Mouse (Mus musculus) bone marrow macrophage, adult 2 months (primary cell): ENCODE measurements around the gene Tmem231.

Experiments used
- CTCF ChIP-seq: IDR thresholded peaks from 2 replicates; pipeline ENCODE4 v1.5.1; 2012; ENCODE audit warnings: low read depth, mild to moderate bottlenecking, low read length, moderate library complexity
- POLR2A ChIP-seq: IDR thresholded peaks from 2 replicates; pipeline ENCODE4 v1.6.1; 2012; ENCODE audit warnings: mild to moderate bottlenecking, low read depth, low read length, borderline replicate concordance

DNA sequence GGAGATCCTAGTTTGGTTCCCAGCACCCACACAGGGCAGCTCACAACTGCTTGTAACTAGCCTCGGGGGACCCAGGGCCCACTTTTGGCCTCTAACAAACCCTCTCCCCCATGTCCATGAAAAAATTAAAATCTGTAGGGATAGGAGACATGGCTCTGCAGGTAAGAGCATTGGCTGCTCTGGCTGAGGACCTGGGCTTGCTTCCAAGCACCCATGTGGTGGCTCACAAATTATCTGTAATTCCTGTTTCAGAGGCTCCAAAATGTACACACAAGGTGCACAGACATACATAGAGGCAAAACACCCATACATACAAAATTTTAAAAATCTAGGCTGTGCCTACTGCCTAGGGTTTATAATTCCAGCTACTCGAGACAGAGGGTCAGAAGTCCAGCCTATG is 23.6 kb upstream of the Tmem231 start:
- TF ChIP-seq CTCF (no peak), POLR2A (no peak)
